Mouse (Mus musculus) c-Kit-negative CD71-positive TER-119-positive erythroid progenitor cells, embryonic 14.5 days (primary cell): ENCODE data around the gene Mtch1.

Source experiments
- DNase-seq: peaks from one replicate; pipeline ENCODE4 v3.0.0-alpha.2; 2013; ENCODE audit warnings: low read depth, low spot score

Mtch1 gene

DNA sequence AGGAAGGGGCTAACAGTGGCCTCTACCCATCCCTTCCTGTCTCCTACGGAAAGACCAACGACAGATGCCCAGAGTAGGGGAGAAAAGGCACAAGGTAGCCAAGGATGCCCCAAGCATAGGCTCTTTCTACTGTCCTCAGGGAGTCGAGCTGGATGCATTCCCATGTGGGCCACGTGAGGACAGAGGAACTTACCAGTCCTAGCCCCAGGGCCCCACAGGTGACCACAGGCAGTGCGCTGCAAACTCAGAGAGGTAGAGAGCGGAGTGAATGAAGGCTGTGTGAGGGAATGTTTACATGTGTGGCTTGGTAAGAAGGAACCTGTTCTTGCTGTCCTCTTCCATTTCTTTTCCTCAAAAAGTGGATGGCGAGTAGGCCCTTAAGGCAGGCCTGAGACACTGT, 41.9 kb downstream of the Mtch1 start:
- DNase-seq = no peak

GRCm38 (mm10) chr17:29305058-29305806, 42.5 kb downstream of the Mtch1 start:
- DNase-seq = no peak

DNA sequence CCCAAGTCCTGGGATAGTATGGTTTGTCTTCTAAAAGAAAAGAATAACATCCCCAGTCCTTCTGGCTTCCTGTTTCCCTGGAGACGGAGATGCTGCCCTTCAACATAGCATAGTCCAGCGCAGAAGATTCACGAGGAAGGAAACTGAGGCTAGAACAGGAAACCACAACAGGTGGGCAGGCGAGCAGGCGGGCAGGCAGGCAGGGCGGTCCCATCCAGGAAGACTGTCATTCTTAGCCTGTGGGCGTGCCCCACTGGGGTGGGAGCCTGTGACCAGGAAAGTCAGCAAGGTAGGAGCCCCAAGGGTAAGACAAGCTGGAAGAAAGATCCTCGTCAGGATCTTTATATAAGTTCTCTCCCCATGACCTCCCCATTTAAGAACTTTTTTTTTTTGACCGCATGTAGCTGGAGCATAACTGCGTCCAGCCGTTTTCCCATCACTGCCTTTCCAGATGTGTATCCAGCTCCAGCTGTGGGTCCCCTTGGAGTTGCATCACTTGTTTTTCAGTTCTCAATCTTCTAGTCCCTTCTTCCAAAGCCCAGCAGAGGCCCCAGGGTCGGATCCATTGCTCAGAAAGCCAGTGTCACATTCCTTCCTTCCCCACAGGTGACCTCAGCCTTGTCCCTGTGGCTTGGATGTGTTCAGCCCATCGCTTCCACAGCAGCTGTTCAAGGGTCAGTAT, 43.2 kb downstream of the Mtch1 start:
- no peak for DNase-seq

- DNase-seq = no peak
Observed at GRCm38 (mm10) chr17:29303856-29304255, 43.9 kb downstream of the Mtch1 start.

- no peak for DNase-seq
Observed at GRCm38 (mm10) chr17:29303087-29303486, 44.6 kb downstream of the Mtch1 start.

GRCm38 (mm10) chr17:29302149-29302548, 45.6 kb downstream of the Mtch1 start:
- DNase-seq = no peak

- DNase-seq = no peak
Observed at GRCm38 (mm10) chr17:29301421-29301820, 46.3 kb downstream of the Mtch1 start.

- no peak for DNase-seq
Observed at GRCm38 (mm10) chr17:29300926-29301325, 46.8 kb downstream of the Mtch1 start.

DNA sequence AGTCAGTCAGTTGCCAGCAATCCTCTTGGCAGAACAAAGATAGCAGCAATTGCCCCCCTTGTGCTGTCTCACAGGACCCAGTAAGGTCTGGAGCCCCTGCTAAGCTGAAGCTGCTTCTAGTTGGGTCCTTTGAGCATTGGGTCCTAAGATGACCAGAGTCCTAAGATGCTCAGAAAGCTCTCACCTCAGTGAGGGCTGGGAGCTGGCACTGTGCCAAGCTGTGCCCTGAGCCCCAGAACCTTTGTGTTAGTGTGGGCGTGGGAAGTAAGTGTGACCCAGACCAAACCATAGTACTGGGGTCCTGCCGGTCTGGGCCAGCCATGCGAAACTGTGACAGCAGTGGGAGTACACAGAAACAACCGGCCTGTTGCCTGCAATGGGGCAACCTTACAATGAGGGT, 48.5 kb downstream of the Mtch1 start:
- DNase-seq = no peak

DNA sequence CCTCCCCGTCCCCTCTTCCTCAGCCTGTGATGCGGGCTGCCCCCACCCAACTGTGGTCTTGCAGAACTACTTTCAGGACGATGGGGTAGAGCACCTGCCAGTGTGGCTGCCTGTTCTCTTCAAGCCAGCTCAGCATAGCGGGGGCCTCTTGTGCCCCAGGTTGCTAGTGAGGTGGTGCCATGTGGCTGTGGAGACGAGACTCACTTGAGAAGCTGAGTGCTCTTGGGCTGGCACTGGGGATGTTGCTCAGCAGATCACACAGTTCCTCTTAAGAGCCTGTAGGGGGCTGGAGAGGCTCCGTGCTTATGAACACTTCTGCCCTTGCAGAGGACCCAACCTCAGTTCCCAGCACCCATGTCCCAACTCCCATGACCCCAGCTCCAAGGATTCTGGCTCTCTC, 49.9 kb downstream of the Mtch1 start:
- DNase-seq = no peak

DNA sequence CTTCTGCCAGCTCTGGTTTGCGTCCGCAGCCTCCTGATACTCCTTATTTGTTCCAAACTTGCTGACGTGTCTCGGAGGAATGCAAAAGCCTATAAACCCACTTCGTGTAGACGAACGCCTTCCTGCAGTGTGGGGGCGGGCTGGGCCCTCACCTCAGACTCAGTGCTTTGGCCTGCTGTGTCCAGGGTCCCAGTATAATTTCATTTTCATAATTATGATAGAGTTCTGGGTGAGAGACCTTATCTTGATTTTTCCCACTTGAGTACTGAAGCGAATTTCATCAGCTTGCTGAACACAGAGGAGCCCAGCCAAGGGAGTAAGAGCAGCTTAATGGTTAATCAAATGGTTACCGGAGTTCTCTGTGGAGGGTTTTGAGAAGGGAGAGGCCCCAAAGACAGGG, 50.4 kb downstream of the Mtch1 start:
- DNase-seq = no peak

GRCm38 (mm10) chr17:29295835-29296234, 51.9 kb downstream of the Mtch1 start:
- no peak for DNase-seq

GRCm38 (mm10) chr17:29293807-29294605, 53.7 kb downstream of the Mtch1 start:
- no peak for DNase-seq

GRCm38 (mm10) chr17:29292996-29293395, 54.7 kb downstream of the Mtch1 start:
- DNase-seq = no peak

- DNase-seq = no peak
Observed at GRCm38 (mm10) chr17:29291793-29292192, 55.9 kb downstream of the Mtch1 start.

GRCm38 (mm10) chr17:29282216-29282952, 65.3 kb downstream of the Mtch1 start:
- DNase-seq = no peak
